Mouse (Mus musculus) thymus, adult 18-20 months (tissue): ENCODE measurements around the gene Wfdc13.

ENCODE experiments used
- DNase-seq, 2 experiments: peaks; one replicate each; pipeline ENCODE4 v3.0.0; 2022; ENCODE audit warnings: mixed read lengths in 2 of 2

Wfdc13 gene

DNA sequence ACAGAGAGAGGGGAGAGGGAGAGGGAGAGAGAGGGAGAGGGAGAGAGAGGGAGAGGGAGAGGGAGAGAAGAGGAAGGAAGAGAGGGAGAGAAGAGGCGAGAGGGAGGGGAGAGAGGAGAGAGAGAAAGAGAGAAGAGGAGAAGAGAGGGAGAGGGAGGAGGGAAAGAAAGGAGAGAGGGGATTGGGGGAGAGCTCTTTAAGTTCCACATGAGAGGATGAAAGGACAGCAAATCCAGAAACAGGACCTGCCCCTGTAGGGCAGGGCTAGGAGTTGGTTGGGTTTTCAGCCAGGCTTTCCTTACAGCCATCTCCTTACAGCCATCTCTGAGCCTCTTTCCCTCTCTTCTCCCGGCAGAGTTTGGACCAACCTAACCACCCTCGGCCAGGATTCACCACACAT, at the start of gene Wfdc13:
Gene Wfdc13 (plus strand): TSS at position 301 of the 400 bp plus-strand sequence.
- no peak for DNase-seq

GRCm38 (mm10) chr2:164635266-164635665, 49.6 kb upstream of the Wfdc13 start:
- DNase-seq = no peak

- DNase-seq = no peak
Observed at GRCm38 (mm10) chr2:164638696-164639095, 46.2 kb upstream of the Wfdc13 start, which contains the start of gene Wfdc16. Gene Wfdc16, minus strand, starts transcription at chr2:164638796.

DNA sequence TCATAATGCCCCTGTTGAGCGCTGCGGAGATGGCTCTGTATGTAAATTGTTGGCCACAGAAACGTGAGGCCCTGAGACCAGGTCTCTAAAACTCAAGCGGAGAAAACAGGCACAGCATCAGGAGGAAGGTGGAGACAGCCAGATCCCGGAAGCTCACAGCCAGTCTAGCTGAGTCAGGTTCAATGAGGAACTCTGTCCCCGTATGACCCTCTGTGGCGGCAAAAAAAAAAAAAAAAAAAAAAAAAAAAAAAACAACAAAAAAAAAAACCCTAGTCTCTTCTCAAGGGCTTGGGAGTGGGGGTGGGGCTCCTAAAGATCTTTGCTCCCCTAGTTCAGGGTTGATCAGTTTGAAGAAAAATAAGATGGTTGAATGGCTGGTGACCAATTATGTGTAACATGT, 43.8 kb upstream of the Wfdc13 start:
- no peak for DNase-seq

DNA sequence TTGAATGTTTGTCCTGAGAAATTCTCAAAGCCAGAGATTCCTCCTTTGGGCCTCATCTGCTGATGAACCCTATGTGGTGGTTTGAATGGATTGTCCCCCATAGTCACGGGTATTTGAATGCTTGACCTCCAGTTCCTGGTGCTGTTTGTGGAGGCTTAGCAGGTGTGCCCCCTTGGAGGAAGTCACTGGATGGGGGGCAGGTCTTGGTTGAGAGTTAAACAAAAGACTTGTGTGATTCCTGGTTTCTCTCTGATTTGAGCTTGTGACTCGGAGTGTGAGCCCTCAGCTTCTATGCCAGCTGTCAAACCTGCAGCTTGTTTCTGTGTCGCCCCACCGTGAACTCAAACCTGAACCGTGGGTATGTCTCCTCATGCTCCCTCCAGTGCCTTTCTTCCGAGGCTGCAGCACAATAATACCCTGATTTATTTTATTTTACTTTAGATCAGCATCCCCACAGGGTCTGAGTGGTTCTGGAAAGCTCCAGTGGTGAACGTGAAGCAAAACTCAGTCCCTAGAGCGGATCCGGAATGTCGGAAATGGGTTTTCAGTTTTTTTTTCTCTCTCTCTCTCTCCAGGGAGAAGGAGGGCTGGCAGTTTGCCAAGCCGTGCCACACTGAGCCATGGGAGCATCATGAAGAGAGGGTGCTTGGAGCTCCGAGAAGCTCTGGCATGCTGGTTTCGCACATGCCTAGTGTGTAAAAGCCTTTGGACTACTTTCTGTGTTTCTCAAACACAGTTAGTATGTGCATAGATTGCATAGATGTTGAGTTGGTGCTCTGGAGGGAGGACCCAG, 42.8 kb upstream of the Wfdc13 start:
- DNase-seq = no peak

DNA sequence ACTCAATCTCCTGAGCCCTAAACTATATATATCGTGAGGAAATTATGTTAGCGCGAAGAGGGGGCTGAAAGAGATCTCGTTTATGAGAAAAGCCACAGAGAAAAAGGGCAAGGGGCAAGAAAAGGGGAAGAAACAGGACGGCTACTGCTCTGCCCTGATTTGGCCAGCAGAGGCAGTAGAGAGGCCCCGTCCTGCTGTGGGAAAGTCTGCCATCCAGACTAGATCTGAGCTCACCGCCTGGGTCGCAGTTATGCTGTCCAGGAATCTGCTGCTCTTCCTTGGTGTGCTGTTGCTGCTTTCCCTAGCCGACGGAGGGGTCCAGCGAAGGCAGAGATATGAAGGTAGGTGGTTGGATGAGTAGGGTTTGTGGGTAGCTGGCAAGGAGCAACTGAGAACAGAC, 29.0 kb upstream of the Wfdc13 start, which contains the start of gene Wfdc10:
Gene Wfdc10 (plus strand): TSS at position 189 of the 400 bp plus-strand sequence.
- DNase-seq = peak in 1 of 2 experiments; percentile 8

- DNase-seq = no peak
Observed at GRCm38 (mm10) chr2:164656483-164656882, 28.4 kb upstream of the Wfdc13 start, which contains the start of gene Wfdc9. Gene Wfdc9, minus strand, starts transcription at chr2:164656583.

- no peak for DNase-seq
Observed at GRCm38 (mm10) chr2:164664851-164665250, 20.1 kb upstream of the Wfdc13 start.

- no peak for DNase-seq
Observed at GRCm38 (mm10) chr2:164670261-164670660, 14.6 kb upstream of the Wfdc13 start.

GRCm38 (mm10) chr2:164670938-164671337, 14.0 kb upstream of the Wfdc13 start:
- DNase-seq = no peak

GRCm38 (mm10) chr2:164673987-164674386, 10.9 kb upstream of the Wfdc13 start, which contains the start of gene Wfdc11:
Gene Wfdc11, minus strand, starts transcription at chr2:164674087.
- DNase-seq = no peak

- DNase-seq = no peak
Observed at GRCm38 (mm10) chr2:164676103-164676502, 8.8 kb upstream of the Wfdc13 start.

- no peak for DNase-seq
Observed at GRCm38 (mm10) chr2:164676916-164677685, 7.8 kb upstream of the Wfdc13 start.

DNA sequence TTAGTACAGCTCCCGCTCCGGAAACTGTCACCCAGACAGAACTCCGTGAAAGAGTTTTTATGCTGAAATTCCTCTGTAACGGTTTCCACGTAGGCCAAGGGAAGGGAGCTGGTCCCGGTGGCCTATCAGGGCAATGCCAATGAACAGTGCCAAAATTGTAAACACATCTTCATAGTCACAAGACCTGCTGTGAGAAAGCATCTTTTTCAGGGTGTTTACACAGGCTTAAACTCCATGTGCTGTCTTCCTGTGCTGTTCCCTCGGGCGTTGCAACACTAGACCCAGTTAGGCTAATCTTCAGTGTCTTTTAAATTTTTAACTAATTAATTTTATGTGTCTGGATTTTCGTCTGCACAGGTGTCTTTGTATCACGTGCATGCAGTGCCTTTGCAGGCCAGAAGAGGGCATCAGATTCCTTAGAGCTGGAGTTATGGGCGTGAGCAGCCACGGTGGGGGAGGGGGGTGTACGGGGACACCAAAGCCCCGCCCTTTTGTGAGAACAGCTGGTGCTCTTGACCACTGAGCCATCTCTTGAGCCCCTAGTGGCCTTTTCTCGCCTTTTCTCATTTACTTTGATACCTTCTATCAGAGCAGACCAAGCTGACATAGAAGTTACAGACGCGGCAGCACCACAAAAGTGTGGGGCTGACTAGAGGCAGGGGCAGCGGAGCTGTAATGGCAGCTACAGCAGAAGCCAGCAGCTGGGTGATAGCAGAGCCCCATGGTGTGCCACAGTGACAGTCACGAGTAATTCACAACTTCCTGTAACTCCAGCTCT, 5.9 kb upstream of the Wfdc13 start:
- DNase-seq = peak; percentile 46 to 65

DNA sequence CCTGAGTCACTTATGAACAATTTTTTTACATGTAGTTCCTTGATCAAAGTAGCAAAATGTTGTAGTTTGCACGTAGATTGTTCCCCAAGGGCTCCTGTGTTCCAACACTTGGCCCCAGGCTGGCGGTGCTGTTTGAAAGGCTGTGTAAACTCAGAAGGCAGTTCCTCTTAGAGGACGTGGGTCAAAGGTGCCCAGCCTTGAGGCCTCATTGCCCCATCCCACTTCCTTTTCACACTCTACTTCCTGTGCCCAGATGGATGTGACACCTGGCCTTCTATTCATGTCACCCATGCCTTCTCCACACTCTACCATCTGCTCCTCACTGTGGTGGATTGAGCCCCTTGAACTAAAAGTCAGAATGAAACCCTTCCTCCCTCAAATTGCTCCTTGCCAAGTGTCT, 5.0 kb upstream of the Wfdc13 start:
- peak; percentile 17 to 42 for DNase-seq

- no peak for DNase-seq
Observed at GRCm38 (mm10) chr2:164698201-164698600, 13.3 kb downstream of the Wfdc13 start, which contains the start of gene Spint4. Gene Spint4, plus strand, starts transcription at chr2:164698501.

GRCm38 (mm10) chr2:164700959-164701358, 16.1 kb downstream of the Wfdc13 start:
- DNase-seq = no peak

- no peak for DNase-seq
Observed at GRCm38 (mm10) chr2:164701761-164702160, 16.9 kb downstream of the Wfdc13 start.

DNA sequence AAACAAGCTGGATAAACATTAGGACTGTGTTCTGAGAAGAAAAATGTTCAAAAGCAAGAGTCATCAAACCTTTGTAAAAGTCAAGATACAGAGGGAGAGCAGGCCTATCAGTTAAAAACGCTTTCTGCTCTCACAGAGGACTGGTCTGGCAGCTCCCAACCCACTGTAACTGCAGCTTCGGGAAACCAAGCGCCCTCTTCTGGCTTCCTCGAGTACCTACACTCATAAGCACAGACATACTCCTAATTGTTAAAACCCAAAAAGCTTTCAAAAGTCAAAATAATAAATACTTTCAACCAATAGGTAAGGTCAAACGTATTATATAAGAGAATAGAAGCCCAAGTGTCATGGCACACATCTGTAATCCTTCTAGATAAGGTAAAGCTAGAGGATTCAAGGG, 19.3 kb downstream of the Wfdc13 start:
- no peak for DNase-seq

DNA sequence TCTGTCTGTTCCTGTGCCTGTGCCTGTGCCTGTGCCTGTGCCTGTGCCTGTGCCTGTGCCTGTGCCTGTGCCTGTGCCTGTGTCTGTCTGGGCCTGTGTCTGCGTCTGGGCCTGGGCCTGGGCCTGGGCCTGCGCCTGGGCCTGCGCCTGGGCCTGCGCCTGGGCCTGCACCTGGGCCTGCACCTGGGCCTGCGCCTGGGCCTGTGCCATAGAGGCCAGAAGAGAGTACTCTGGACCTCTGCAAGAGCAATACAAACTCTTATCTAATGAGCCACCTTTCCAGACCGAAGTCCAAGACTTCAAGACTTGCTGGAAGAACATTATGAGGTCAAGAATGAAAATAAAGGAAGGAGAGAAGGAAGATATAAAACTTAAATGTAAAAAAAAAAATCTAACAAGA, 20.4 kb downstream of the Wfdc13 start:
- no peak for DNase-seq

DNA sequence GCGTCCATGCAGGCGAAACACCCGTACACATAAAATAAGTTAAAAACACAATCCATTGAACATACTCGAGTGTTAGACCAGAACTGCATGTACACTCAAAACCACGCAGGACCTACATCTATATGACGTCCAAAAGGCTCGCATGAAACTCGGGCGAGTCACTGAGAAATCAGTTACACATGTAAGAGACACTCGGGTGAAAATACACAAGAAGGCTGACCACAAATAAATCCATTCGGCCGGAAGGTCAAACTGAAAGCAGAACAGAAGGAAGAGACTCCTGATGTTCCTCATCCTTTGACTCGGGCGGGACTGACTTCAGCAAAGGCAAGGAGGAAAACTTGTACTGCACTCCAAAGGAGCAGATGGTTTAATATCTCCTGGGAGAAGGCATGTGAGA, 21.1 kb downstream of the Wfdc13 start:
- DNase-seq = no peak

GRCm38 (mm10) chr2:164715005-164715404, 30.1 kb downstream of the Wfdc13 start, which contains the start of gene Spint5:
Gene Spint5, plus strand, starts transcription at chr2:164715305.
- no peak for DNase-seq
